Mouse (Mus musculus) olfactory bulb, adult 2 months (tissue): ENCODE results near the gene Mgea5.

ENCODE experiments used
- CTCF ChIP-seq: fragments of 200-500 bp; IDR thresholded peaks from 2 replicates; pipeline ENCODE4 v1.5.1; 2012; ENCODE audit warnings: low read depth, mild to moderate bottlenecking, low read length, moderate library complexity; ENCODE audit not compliant: insufficient read depth
- POLR2A ChIP-seq: fragments of 200-500 bp; IDR thresholded peaks from 2 replicates; pipeline ENCODE4 v1.6.1; 2012; ENCODE audit warnings: mild to moderate bottlenecking, low read depth, low read length, moderate library complexity; ENCODE audit not compliant: insufficient read depth

DNA sequence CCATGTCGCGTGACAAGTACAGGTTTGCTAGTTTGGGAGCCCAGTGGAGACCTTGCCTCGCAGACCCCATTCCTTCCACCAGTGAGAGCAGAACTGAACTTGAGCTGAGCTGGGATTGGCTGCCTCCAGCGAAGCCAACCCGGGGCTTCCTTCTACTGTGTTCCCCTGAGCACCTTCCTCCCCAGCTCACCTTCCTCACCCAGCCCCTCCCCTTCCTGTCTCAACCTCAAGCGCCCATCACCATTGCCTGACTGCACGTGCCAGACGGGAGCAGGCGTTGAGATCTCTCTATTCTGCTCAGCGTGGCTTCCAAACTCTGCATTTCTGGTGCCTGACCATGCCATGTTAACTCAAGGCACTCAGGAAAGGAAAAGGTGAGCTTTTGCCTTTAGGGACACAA, 56.4 kb downstream of the Mgea5 start:
- TF ChIP-seq CTCF (no peak), POLR2A (no peak)
